Mouse (Mus musculus) hindbrain, postnatal 0 days (tissue): ENCODE results near the gene Celf2. TPM values are rescaled to one million over a fixed set of nuclear protein-coding genes. Genes with fewer than 3 reads are reported as not detected.
"Not testable (repeated sequence)": the region's sequence is repeated elsewhere in the genome, so short reads cannot be mapped to it uniquely, and the experiment has no call there.

Source experiments
- ATAC-seq: fragments of 200-750 bp; cut with Nextera tagmentation; 2 replicates; pipeline ENCODE4 v1.8.0; 2017; ENCODE audit warnings: mild to moderate bottlenecking, moderate TSS enrichment, moderate library complexity
- DNase-seq: peaks from one replicate; pipeline ENCODE4 v3.0.0-alpha.2; 2015; ENCODE audit warnings: low spot score
- H3K27ac ChIP-seq: fragments of 300-500 bp; sonication (generic); 2 replicates; pipeline ENCODE4 v1.5.1; 2014; ENCODE audit warnings: mild to moderate bottlenecking
- H3K27me3 ChIP-seq: fragments of 300-500 bp; sonication (generic); 2 replicates; pipeline ENCODE4 v1.6.1; 2014; ENCODE audit warnings: low read length, mixed read lengths; ENCODE audit not compliant: insufficient read depth
- H3K36me3 ChIP-seq: fragments of 300-500 bp; sonication (generic); 2 replicates; pipeline ENCODE4 v1.6.1; 2014; ENCODE audit warnings: low read length, mixed read lengths; ENCODE audit not compliant: insufficient read depth
- H3K4me1 ChIP-seq: fragments of 300-500 bp; sonication (generic); 2 replicates; pipeline ENCODE4 v1.6.1; 2014; ENCODE audit warnings: antibody characterized with exemption, low read length, mixed read lengths; ENCODE audit not compliant: insufficient read depth
- H3K4me2 ChIP-seq: fragments of 300-500 bp; sonication (generic); 2 replicates; pipeline ENCODE4 v1.6.1; 2014; ENCODE audit warnings: low read depth, mild to moderate bottlenecking, low read length, moderate library complexity, mixed read lengths
- H3K4me3 ChIP-seq: fragments of 300-500 bp; sonication (generic); 2 replicates; pipeline ENCODE4 v1.5.1; 2014; ENCODE audit warnings: low read length
- H3K9ac ChIP-seq: fragments of 300-500 bp; sonication (generic); replicated peaks from 2 replicates; pipeline ENCODE4 v1.6.1; 2014; ENCODE audit warnings: mild to moderate bottlenecking, low read length, moderate library complexity, mixed read lengths
- H3K9me3 ChIP-seq: fragments of 300-500 bp; sonication (generic); 2 replicates; pipeline ENCODE4 v1.6.1; 2016; ENCODE audit warnings: low read length, mixed read lengths
- CTCF ChIP-seq: IDR thresholded peaks from 2 replicates; pipeline ENCODE4 v1.5.1; 2016; ENCODE audit warnings: antibody characterized with exemption, control low read depth, low read depth
- WGBS: fragments of 180-500 bp; shearing (Covaris S2); extraction: QIAGEN DNeasy Blood & Tissue Kit; methylation state at CpG from one replicate; pipeline ENCODE4 v1.1.7; 2014; 5-methylcytosine and 5-hydroxymethylcytosine counted together
- polyA plus RNA-seq: library from polyadenylated mRNA; unstranded; fragments of >200 nt; fragmentation: Nextera tagmentation; extraction: Ambion mirVana; gene quantifications from 2 replicates; pipeline ENCODE4 v1.2.1, GENCODE M21; 2015
- total RNA-seq: library from RNA; depleted of rRNA; stranded (reverse); fragments of >200 nt; gene quantifications from 2 replicates; pipeline ENCODE4 v1.2.3, GENCODE M21; 2014

The Celf2 gene
- total and polyA plus RNA-seq, 2 experiments from 2014 or later: 110 to 160 TPM

GRCm38 (mm10) chr2:6586122-6586681 lies 923.2 kb downstream of the Celf2 start:
- 92% methylated on average over 10 of the region's 10 CpGs for WGBS
- TF ChIP-seq CTCF: no peak

DNA sequence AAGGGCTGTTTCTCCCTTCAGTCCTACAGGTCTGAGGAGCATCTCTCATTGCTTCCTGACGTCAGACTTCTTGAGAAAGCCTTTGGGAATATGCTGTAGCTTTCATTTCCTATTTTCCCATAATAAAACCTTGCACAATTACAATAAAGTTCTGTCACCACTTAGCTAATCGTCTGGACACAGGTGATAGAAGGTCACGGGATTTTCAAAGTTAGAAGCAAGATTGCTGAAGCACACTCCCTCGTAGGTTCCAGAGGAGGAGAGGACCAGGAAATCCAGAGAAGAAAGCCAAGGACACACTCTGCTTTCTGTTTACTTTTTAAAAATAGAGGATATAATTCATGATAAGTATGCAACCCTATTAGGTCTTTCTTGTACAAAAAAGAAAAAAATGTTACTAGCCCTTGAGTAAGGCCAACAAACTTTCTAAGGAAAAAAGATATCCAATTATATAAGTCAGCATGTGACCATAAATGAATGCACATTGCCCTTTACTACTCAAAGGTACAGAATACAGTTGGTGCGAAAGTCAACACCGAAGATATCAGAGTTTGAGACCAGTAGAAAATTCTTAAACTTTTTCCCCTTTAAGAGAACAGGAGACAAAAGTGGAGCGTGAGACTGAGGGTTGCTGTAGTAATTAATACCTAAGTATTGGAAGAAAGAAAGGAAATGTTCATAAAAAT lies 924.2 kb downstream of the Celf2 start:
- no peak overlapping the region for H3K4me2 ChIP-seq
- no peaks in the 10 kb centered on the region for H3K4me1 ChIP-seq
- no peak overlapping the region for H3K9ac ChIP-seq
- no peak for DNase-seq
- TF ChIP-seq CTCF: no peak
- no peak for ATAC-seq
- H3K27ac ChIP-seq: no peak overlapping the region
- peaks cover 4% of the 10 kb centered on the region; the same call in 1 of the 2 replicates for H3K36me3 ChIP-seq
- WGBS: 83% methylated on average over 7 of the region's 7 CpGs
- no peak overlapping the region for H3K4me3 ChIP-seq
- H3K9me3 ChIP-seq: no peaks in the 10 kb centered on the region
- H3K27me3 ChIP-seq: no peaks in the 10 kb centered on the region

More at GRCm38 (mm10) chr2:6586122-6586681, 923.2 kb downstream of the Celf2 start:
- Histone ChIP-seq H3K9ac (no peak overlapping the region), H3K4me2 (no peak overlapping the region), H3K4me1 (no peaks in the 10 kb centered on the region), H3K9me3 (no peaks in the 10 kb centered on the region), H3K4me3 (no peak overlapping the region), H3K27me3 (no peaks in the 10 kb centered on the region), H3K36me3 (no peaks in the 10 kb centered on the region; the same call in 1 of the 2 replicates), H3K27ac (no peak overlapping the region)
- ATAC-seq (no peak), DNase-seq (no peak)

DNA sequence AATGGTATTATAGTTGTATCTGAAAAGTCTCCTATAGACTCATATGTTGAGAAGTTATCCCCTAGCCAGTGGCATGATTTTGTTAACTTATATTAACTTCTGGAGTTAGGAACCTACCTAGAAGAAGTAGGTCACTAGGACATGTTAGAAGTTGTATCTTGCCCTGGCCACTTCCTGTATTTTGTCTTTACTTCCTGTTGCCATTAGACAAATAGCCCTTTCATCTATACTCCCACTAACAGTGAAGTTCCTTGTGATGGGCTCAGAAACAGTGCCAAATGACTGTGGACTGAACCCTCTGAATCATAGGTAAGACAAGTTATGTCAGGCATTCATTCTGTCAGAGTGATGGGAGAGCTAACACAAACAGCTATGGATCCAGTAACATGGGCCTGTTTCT lies 926.7 kb downstream of the Celf2 start:
- Histone ChIP-seq H3K9me3 (no peaks in the 10 kb centered on the region), H3K9ac (no peak overlapping the region), H3K36me3 (peaks cover 9% of the 10 kb centered on the region; the same call in 1 of the 2 replicates), H3K4me1 (no peaks in the 10 kb centered on the region), H3K4me3 (no peak overlapping the region), H3K27ac (no peak overlapping the region), H3K4me2 (no peak overlapping the region), H3K27me3 (no peaks in the 10 kb centered on the region)
- TF ChIP-seq CTCF: no peak
- ATAC-seq (no peak), DNase-seq (no peak)

GRCm38 (mm10) chr2:6580066-6580465 lies 929.3 kb downstream of the Celf2 start:
- ATAC-seq (no peak), DNase-seq (no peak)
- WGBS: 84% methylated on average over 5 of the region's 5 CpGs
- Histone ChIP-seq H3K4me1 (no peaks in the 10 kb centered on the region), H3K9me3 (no peaks in the 10 kb centered on the region), H3K27ac (no peak overlapping the region), H3K27me3 (no peaks in the 10 kb centered on the region), H3K4me2 (no peak overlapping the region), H3K36me3 (peaks cover 15% of the 10 kb centered on the region; the same call in 1 of the 2 replicates), H3K9ac (no peak overlapping the region), H3K4me3 (no peak overlapping the region)
- TF ChIP-seq CTCF: no peak

DNA sequence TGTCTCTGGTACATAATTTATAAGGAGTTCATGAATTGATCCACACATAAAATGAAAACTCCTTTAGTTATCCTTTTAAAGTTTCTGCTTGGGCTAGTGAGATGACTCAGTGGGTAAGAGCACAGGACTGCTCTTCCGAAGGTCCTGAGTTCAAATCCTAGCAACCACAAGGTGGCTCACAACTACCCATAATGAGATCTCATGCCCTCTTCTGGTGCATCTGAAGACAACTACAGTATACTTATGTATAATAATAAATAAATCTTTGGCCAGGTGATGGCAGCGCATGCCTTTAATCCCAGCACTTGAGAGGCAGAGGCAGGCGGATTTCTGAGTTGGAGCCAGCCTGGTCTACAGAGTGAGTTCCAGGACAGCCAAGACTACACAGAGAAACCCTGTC lies 934.0 kb downstream of the Celf2 start:
- ATAC-seq, H3K27me3 ChIP-seq, DNase-seq, H3K9me3 ChIP-seq, H3K9ac ChIP-seq, H3K4me1 ChIP-seq, H3K4me3 ChIP-seq, H3K27ac ChIP-seq, H3K4me2 ChIP-seq: not testable (repeated sequence)
- H3K36me3 ChIP-seq: peaks cover 12% of the 10 kb centered on the region; the same call in 1 of the 2 replicates
- WGBS: 92% methylated on average over 3 of the region's 3 CpGs

- Histone ChIP-seq H3K27ac (no peak overlapping the region), H3K4me1 (no peaks in the 10 kb centered on the region), H3K27me3 (no peaks in the 10 kb centered on the region), H3K9ac (no peak overlapping the region), H3K4me2 (no peak overlapping the region), H3K4me3 (no peak overlapping the region), H3K36me3 (peaks cover 7% of the 10 kb centered on the region; the same call in 1 of the 2 replicates), H3K9me3 (no peaks in the 10 kb centered on the region)
- no peak for TF ChIP-seq CTCF
- ATAC-seq (no peak), DNase-seq (no peak)
- whole genome bisulfite sequencing: 91% methylated on average over 2 of the region's 2 CpGs
Observed at GRCm38 (mm10) chr2:6573640-6574039, 935.7 kb downstream of the Celf2 start.

- Histone ChIP-seq H3K36me3 (peaks cover 7% of the 10 kb centered on the region; the same call in 1 of the 2 replicates), H3K27me3 (no peaks in the 10 kb centered on the region), H3K9ac (no peak overlapping the region), H3K4me2 (no peak overlapping the region), H3K4me1 (no peaks in the 10 kb centered on the region), H3K27ac (no peak overlapping the region), H3K9me3 (no peaks in the 10 kb centered on the region), H3K4me3 (no peak overlapping the region)
- WGBS: 76% methylated on average over 5 of the region's 5 CpGs
- DNase-seq (no peak), ATAC-seq (no peak)
- TF ChIP-seq CTCF: no peak
Observed at GRCm38 (mm10) chr2:6572976-6573375, 936.4 kb downstream of the Celf2 start.
